Mouse (Mus musculus): ENCODE results near the gene Hs3st3a1.
A peak's percentile ranks its signal among the peaks of the same experiment; 100 is the strongest.

Hs3st3a1 gene

GRCm38 (mm10) chr11:64559388-64559787 lies 124.3 kb downstream of the Hs3st3a1 start:
- DNase-seq, result no peak

- DNase-seq, result no peak
Measured at GRCm38 (mm10) chr11:64560471-64560870, 125.3 kb downstream of the Hs3st3a1 start.

GRCm38 (mm10) chr11:64562771-64563170 lies 127.6 kb downstream of the Hs3st3a1 start:
- peak; percentile 4 to 22 for DNase-seq
